Mouse (Mus musculus): ENCODE measurements around the gene Kansl1.
"Not testable (repeated sequence)": the region's sequence is repeated elsewhere in the genome, so short reads cannot be mapped to it uniquely, and the experiment has no call there.

Kansl1 gene

GRCm38 (mm10) chr11:104468751-104469268 is at the start of gene Kansl1:
Gene Kansl1 (minus strand): TSS chr11:104468861.
- DNase-seq: peak; percentile 17 to 26

- DNase-seq: no peak
Measured at GRCm38 (mm10) chr11:104512436-104512835, 43.8 kb upstream of the Kansl1 start.

DNA sequence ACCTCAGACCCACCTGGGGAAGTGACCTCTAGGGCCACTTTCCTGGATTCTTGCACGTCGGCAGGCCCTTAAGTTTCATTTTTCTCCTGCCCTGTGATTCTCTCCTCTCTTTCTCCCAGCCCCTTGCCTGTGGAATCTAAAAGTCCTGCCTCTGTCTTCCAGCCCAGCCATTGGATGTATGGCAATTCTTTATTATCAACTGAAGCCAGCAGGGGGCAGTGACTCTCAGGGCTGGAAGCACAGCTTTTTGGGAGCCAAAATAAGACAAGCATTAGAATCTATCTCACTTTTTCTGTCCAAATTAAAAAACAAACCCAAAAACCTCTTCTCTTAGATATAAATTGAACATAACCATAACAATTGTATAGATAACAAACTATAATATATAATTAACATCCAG is 41.9 kb upstream of the Kansl1 start:
- peak in 1 of 2 experiments; percentile 11 for DNase-seq

DNA sequence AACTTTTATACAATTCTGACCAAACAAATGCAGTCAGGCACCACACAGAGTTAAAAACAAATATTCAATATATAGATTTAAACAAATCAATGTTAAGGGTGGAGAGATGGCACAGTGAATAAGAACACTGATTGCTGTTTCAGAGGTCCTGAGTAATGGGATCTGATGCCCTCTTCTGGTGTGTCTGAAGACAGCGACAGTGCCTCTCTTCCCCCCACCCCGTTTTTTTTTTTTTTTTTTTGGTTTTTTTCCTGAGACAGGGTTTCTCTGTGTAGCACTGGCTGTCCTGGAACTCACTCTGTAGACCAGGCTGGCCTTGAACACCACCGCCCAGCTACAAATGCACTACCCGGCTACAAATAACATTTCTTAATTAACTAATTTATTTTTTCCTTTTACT is 39.8 kb upstream of the Kansl1 start:
- no peak for DNase-seq

- DNase-seq: no peak
Measured at GRCm38 (mm10) chr11:104488292-104488691, 19.6 kb upstream of the Kansl1 start.

GRCm38 (mm10) chr11:104481971-104482370 is 13.3 kb upstream of the Kansl1 start:
- no peak for DNase-seq

GRCm38 (mm10) chr11:104479505-104479904 is 10.8 kb upstream of the Kansl1 start:
- no peak for DNase-seq

DNA sequence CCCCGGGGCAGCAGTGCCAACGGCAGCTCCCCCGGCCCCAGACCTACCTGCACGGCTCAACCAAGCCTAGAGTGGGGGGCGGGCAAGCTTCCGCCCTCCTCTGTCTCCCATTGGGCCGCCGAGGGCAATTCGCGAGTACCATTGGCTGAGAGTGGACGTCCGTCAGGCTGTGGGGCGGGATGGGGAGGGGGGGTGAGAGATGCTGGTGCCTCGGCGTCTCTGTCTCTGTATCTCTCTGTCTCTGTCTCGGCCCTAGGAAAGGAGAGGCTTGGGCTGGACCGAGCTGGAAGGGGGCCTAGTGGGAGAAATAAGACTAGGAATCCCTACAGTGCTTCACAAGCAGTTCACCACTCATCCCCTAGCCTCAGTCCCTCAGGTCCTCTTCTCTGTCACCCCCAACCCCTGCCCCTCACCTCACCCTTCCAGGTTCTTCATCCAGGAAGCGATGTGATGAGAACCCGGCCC is 742 bp upstream of the Kansl1 start:
- peak; percentile 91 for DNase-seq

GRCm38 (mm10) chr11:104467698-104468097 is 963 bp downstream of the Kansl1 start:
- no peak for DNase-seq

DNA sequence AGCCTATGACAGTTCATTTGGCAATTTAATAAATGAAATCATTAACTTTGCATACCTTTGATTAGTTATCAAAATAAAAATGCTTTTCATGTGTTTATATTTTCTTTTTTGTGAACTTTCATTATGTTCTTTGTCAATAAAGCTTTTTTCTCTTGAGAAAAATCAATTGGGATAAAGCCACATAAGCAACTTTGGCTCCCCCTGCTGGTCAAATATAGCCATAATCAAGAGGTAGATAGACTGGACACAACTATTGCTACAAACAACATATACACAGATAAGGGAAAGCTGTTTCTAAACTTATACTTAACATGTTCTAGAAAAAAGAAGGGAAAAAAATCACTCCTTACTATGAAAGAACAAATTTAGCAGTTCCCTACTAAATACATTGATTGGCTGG is 7.1 kb downstream of the Kansl1 start:
- peak in 1 of 2 experiments; percentile 68 for DNase-seq

DNA sequence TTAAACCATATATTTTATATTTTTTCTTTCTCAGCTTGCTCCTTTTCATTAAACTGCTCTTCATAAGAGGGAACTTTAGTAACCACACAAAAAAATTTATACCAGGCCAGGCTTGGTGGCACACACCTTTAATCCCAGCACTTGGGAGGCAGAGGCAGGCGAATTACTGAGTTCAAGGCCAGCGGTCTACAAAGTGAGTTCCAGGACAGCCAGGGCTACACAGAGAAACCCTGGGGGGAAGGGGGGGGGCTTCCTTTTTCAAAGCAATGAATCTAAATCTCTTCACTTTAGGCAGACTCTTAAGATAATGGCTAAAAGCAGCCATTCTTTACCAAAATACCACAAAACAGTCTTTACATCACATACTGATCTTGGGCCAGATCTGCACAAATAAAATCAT is 9.0 kb downstream of the Kansl1 start:
- DNase-seq: no peak

DNA sequence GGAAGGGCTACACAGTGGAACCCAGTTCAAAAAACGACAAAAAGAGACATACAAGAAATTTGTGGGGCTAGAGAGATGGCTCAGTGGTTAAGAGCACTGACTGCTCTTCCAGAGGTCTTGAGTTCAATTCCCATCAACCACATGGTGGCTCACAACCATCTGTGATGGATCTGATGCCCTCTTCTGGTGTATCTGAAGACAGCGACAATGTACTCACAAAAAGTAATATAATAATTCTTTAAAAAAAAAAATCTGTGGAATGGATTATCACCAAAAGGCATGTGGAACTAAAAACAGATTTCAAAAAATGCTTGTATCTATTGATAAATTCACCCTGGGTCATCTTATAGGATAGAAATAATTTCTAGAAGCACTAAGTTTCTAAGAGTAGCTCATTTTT is 10.2 kb downstream of the Kansl1 start:
- DNase-seq: no peak

GRCm38 (mm10) chr11:104452709-104453108 is 16.0 kb downstream of the Kansl1 start:
- DNase-seq: no peak

- no peak for DNase-seq
Measured at GRCm38 (mm10) chr11:104451239-104451638, 17.4 kb downstream of the Kansl1 start.

DNA sequence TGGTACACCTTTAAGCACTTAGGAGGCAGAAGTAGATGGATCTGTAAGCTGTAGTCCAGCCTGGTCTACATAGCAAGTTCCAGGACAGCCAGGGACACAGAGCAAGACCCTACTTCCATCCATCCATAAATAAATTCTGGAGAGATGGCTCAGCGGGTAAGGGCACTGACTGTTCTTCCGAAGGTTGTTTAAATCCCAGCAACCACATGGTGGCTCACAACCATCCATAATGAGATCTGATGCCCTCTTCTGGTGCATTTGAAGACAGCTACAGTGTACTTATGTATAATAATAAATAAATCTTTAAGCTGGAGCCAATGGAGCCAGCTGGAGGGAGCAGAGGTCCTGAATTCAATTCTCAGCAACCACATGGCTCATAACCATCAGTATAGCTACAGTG is 20.2 kb downstream of the Kansl1 start:
- DNase-seq: not testable (repeated sequence)

DNA sequence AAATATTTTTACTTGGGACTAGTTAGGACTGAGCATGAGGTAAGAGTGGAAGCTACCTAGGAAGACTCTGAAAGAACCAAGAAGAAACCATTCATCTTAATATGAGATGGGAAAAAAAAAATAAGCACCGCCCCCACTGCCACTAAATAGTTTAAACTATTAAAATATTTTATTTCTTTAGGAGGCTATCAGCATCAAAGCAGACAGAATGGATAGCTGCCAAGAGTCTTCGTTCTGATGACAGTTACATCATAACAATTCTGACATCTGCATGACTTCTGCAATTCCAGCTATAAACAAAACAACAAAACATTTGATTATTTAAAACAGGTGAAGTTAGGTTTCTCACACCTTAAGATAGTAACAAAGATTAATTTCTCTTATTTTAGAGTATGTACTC is 23.1 kb downstream of the Kansl1 start:
- no peak for DNase-seq

DNA sequence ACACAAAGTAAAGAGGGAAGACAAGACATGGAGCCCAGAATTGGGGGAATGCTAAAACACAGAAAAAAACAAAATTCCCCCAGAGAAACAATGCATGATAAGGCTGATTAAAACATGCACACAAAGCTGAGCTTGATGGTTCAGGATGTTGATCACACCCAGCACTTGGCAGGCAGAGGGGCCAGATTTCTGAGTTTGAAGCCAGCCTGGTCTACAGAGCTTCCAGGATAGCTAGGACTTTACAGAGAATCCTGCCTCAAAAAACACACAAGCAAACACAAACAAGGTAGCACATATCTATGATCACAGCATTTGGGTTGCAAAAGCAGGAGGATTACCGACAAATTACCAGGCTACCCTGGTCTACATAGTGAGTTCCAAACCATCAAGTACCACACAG is 23.6 kb downstream of the Kansl1 start:
- no peak for DNase-seq

GRCm38 (mm10) chr11:104443359-104443758 is 25.3 kb downstream of the Kansl1 start:
- DNase-seq: no peak

- peak; percentile 92 to 94 for DNase-seq
Measured at GRCm38 (mm10) chr11:104442333-104443136, 26.1 kb downstream of the Kansl1 start.

GRCm38 (mm10) chr11:104441475-104442332 is 27.0 kb downstream of the Kansl1 start:
- DNase-seq: peak; percentile 78 to 79

DNA sequence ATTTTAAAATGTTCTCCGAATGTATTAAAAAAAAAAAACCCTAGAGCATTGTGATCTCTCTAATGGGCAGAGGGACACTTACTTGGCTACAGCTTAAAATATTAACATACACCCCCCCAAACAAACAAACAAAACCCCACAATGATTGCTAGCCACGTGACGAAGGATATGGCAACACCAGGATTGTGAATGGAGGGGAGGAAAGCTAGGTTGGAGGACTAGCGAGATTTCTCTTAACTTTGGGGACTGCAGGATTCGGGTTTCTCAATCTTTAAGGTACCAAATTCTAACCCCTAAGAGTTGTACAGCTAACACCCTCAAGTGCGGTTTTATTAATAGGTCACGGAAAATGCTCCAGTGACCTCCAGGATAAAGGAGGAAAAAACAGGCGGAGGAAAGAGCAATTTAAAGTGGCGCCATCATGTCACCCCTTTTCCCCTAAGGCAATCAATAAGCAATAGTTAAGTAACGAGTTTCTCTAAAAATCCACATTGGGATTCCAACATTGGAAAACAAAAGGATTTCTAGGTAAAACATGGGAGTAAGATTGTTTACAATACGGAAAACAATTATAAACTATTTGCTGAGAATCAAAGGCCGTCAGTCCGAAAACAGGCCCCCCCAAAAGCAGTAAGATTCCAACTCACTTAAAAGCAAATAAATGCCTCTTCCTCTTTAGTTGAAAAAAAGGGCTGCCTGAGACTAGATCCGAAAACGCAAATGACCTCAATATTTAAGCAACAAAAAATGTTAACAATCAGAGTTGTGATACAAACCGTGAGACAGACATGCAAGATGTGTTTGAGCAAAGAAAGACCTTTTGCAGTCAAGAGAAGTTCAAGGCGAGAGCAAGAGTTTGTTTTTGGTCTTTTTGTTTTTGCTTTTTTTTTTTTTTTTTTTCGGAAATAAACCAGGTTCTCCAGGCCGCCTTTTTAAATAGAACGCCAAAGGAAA is 27.9 kb downstream of the Kansl1 start:
- DNase-seq: peak; percentile 8 to 28

DNA sequence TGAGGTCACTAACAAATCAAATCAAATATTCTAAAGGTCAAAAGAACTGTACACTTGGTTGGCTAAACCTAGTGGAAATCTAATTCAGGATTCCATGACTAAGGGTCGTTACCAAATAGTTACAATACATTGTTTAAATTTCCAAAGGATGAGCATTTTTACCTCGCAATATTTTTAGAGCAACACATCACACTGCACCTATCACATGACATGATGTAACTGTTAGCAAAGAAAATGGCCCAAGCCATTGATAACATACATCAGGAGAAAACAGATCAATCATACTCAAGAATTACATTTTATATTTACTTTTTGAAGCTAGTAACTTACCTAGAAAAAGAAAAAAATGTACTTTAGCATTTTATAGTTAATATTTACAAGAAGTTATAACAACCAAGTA is 29.0 kb downstream of the Kansl1 start:
- no peak for DNase-seq

Measured in lung, adult 18-20 months (tissue).